Mouse (Mus musculus): ENCODE data around the gene Ctnnb1. TPM values are rescaled to one million over a fixed set of nuclear protein-coding genes. Genes with fewer than 3 reads are reported as not detected.

Ctnnb1 gene
- polyA plus RNA-seq (2014; fragmentation: Nextera tagmentation; extraction: Ambion mirVana) = 479 and 740 TPM in 2 replicates

- peaks cover 7% of the 10 kb centered on the region; the same call in 1 of the 2 replicates for H3K4me1 ChIP-seq (ENCODE audit: control insufficient read depth, insufficient read depth, low read length)
- no peaks in the 10 kb centered on the region for H3K36me3 ChIP-seq (ENCODE audit: control insufficient read depth, insufficient read depth, low read length)
- 90% methylated on average over 11 of the region's 11 CpGs for WGBS
- ATAC-seq (ENCODE audit: low FRiP score, low TSS enrichment) = no peak
- no peak within 1 kb of the TSS for H3K27ac ChIP-seq (ENCODE audit: low read depth, low read length)
- H3K27me3 ChIP-seq (ENCODE audit: control insufficient read depth, insufficient read depth, low read length) = no peaks in the 10 kb centered on the region
- no peaks in the 10 kb centered on the region for H3K9me3 ChIP-seq (ENCODE audit: control insufficient read depth, low read length)
- H3K4me3 ChIP-seq (ENCODE audit: low read length) = no peak within 1 kb of the TSS
- H3K9ac ChIP-seq (ENCODE audit: low read depth, low read length) = no peak within 1 kb of the TSS
- no peak within 1 kb of the TSS for H3K4me2 ChIP-seq (replicated peaks; ENCODE audit: low read depth, low read length)
Measured at GRCm38 (mm10) chr9:120929081-120929480, at the start of gene Ctnnb1. Gene Ctnnb1, plus strand, starts transcription at chr9:120929216.

- 32% methylated on average over 9 of the region's 9 CpGs for WGBS
- 0 out of 2 replicates have a peak, but pooled peaks have one; percentile 37 for ATAC-seq (ENCODE audit: low FRiP score, low TSS enrichment)
Measured at GRCm38 (mm10) chr9:120880286-120880685, 48.7 kb upstream of the Ctnnb1 start.

DNA sequence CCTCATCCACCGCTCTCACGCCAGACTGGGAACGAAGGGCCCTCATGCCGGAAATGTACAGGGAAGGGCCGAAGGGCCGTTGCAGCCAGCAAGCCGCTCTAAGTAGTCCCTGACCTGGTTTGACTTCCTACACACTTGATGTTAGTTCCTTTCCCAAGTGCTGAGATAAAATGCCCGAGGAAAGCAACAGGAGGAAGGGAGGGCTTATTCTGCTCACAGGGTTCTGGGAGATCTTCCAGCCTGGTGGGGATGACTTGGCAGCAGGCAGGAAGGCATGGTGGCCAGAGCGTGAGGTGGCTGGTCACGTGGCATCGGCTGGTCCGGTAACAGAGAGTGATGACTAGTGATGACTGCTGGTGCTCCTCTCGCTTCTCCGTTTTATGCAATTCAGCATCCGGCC, 47.9 kb upstream of the Ctnnb1 start:
- Histone ChIP-seq H3K9me3 (ENCODE audit: control insufficient read depth, low read length) (no peaks in the 10 kb centered on the region), H3K27ac (ENCODE audit: low read depth, low read length) (no peak overlapping the region), H3K4me2 (replicated peaks; ENCODE audit: low read depth, low read length) (no peak overlapping the region), H3K4me3 (ENCODE audit: low read length) (no peak overlapping the region), H3K27me3 (ENCODE audit: control insufficient read depth, insufficient read depth, low read length) (no peaks in the 10 kb centered on the region), H3K4me1 (ENCODE audit: control insufficient read depth, insufficient read depth, low read length) (peaks cover 9% of the 10 kb centered on the region; the same call in 1 of the 2 replicates), H3K9ac (ENCODE audit: low read depth, low read length) (no peak overlapping the region), H3K36me3 (ENCODE audit: control insufficient read depth, insufficient read depth, low read length) (no peaks in the 10 kb centered on the region)
- 89% methylated on average over 15 of the region's 15 CpGs for WGBS
- no peak for ATAC-seq (ENCODE audit: low FRiP score, low TSS enrichment)

More at GRCm38 (mm10) chr9:120880286-120880685, 48.7 kb upstream of the Ctnnb1 start:
- Histone ChIP-seq H3K27me3 (ENCODE audit: control insufficient read depth, insufficient read depth, low read length) (no peaks in the 10 kb centered on the region), H3K4me3 (ENCODE audit: low read length) (no peak overlapping the region), H3K9ac (ENCODE audit: low read depth, low read length) (no peak overlapping the region), H3K4me1 (ENCODE audit: control insufficient read depth, insufficient read depth, low read length) (peaks cover 9% of the 10 kb centered on the region; the same call in 1 of the 2 replicates), H3K27ac (ENCODE audit: low read depth, low read length) (no peak overlapping the region), H3K9me3 (ENCODE audit: control insufficient read depth, low read length) (no peaks in the 10 kb centered on the region), H3K4me2 (replicated peaks; ENCODE audit: low read depth, low read length) (no peak overlapping the region), H3K36me3 (ENCODE audit: control insufficient read depth, insufficient read depth, low read length) (no peaks in the 10 kb centered on the region)

DNA sequence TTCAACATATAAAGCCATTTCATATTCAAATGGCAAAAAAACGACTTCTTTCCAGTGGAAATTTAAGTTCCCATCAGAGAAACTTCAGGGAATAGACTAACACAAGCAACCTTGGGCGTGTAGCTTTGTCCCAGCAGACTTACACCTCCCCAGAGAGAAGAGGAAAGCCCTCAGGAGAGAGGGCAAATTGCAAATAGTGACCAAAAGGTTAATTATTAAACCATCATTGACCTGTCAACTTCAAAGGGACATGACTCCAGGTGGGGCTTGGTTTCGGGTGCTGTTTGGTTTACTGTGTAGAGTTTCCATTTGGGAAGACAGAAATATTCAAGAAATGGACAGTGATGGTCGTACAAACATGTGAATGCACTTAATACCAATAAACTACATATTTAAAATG, 47.2 kb upstream of the Ctnnb1 start:
- no peaks in the 10 kb centered on the region for H3K27me3 ChIP-seq (ENCODE audit: control insufficient read depth, insufficient read depth, low read length)
- 67% methylated on average over 4 of the region's 4 CpGs for WGBS
- H3K9ac ChIP-seq (ENCODE audit: low read depth, low read length) = no peak overlapping the region
- no peaks in the 10 kb centered on the region for H3K36me3 ChIP-seq (ENCODE audit: control insufficient read depth, insufficient read depth, low read length)
- H3K4me2 ChIP-seq (replicated peaks; ENCODE audit: low read depth, low read length) = no peak overlapping the region
- ATAC-seq (ENCODE audit: low FRiP score, low TSS enrichment) = no peak
- H3K27ac ChIP-seq (ENCODE audit: low read depth, low read length) = no peak overlapping the region
- no peaks in the 10 kb centered on the region for H3K9me3 ChIP-seq (ENCODE audit: control insufficient read depth, low read length)
- H3K4me1 ChIP-seq (ENCODE audit: control insufficient read depth, insufficient read depth, low read length) = peaks cover 9% of the 10 kb centered on the region; the same call in 1 of the 2 replicates
- no peak overlapping the region for H3K4me3 ChIP-seq (ENCODE audit: low read length)

- Histone ChIP-seq H3K4me3 (ENCODE audit: low read length) (no peak overlapping the region), H3K4me2 (replicated peaks; ENCODE audit: low read depth, low read length) (peak overlapping the region; percentile 10; the same call in 1 of the 2 replicates), H3K9ac (ENCODE audit: low read depth, low read length) (no peak overlapping the region), H3K27me3 (ENCODE audit: control insufficient read depth, insufficient read depth, low read length) (no peaks in the 10 kb centered on the region), H3K27ac (ENCODE audit: low read depth, low read length) (peak overlapping the region; percentile 63), H3K36me3 (ENCODE audit: control insufficient read depth, insufficient read depth, low read length) (no peaks in the 10 kb centered on the region), H3K9me3 (ENCODE audit: control insufficient read depth, low read length) (no peaks in the 10 kb centered on the region), H3K4me1 (ENCODE audit: control insufficient read depth, insufficient read depth, low read length) (peaks cover 9% of the 10 kb centered on the region; the same call in 1 of the 2 replicates)
- 22% methylated on average over 10 of the region's 10 CpGs for WGBS
- ATAC-seq (ENCODE audit: low FRiP score, low TSS enrichment) = peak; percentile 85
Measured at GRCm38 (mm10) chr9:120884726-120885125, 44.3 kb upstream of the Ctnnb1 start.

- Histone ChIP-seq H3K9me3 (ENCODE audit: control insufficient read depth, low read length) (no peaks in the 10 kb centered on the region), H3K27ac (ENCODE audit: low read depth, low read length) (no peak overlapping the region), H3K27me3 (ENCODE audit: control insufficient read depth, insufficient read depth, low read length) (no peaks in the 10 kb centered on the region), H3K4me1 (ENCODE audit: control insufficient read depth, insufficient read depth, low read length) (peaks cover 4% of the 10 kb centered on the region; the same call in 1 of the 2 replicates), H3K36me3 (ENCODE audit: control insufficient read depth, insufficient read depth, low read length) (no peaks in the 10 kb centered on the region), H3K4me2 (replicated peaks; ENCODE audit: low read depth, low read length) (no peak overlapping the region), H3K4me3 (ENCODE audit: low read length) (no peak overlapping the region), H3K9ac (ENCODE audit: low read depth, low read length) (no peak overlapping the region)
- no peak for ATAC-seq (ENCODE audit: low FRiP score, low TSS enrichment)
- WGBS = 84% methylated on average over 2 of the region's 2 CpGs
Measured at GRCm38 (mm10) chr9:120887631-120888030, 41.4 kb upstream of the Ctnnb1 start.

DNA sequence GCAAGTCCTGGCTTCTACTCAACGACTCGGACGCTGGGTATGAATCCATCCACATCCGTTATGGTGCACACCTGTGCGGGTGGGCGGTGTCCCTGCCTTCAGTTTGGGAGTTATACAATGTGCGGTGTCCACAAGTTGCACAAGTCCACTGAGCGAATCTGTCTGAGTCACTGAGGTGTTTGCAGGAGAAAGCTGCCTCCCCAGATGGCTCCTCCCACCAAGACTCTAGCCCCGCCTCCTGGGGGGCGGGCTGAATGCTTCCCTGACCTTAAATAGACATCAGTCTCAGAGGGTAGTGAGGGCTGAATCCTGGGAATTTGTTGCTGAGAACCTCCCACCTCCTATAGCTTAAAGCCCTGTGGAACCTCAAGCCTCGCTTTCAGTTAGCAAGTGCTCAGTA, 35.6 kb upstream of the Ctnnb1 start:
- H3K9ac ChIP-seq (ENCODE audit: low read depth, low read length) = peak overlapping the region; percentile 7; the same call in 1 of the 2 replicates
- no peak overlapping the region for H3K4me3 ChIP-seq (ENCODE audit: low read length)
- ATAC-seq (ENCODE audit: low FRiP score, low TSS enrichment) = peak; percentile 47
- H3K4me2 ChIP-seq (replicated peaks; ENCODE audit: low read depth, low read length) = peak overlapping the region; percentile 27; the same call in 1 of the 2 replicates
- no peaks in the 10 kb centered on the region for H3K27me3 ChIP-seq (ENCODE audit: control insufficient read depth, insufficient read depth, low read length)
- H3K4me1 ChIP-seq (ENCODE audit: control insufficient read depth, insufficient read depth, low read length) = peaks cover 17% of the 10 kb centered on the region
- 0 out of 2 replicates have a peak overlapping the region, but pooled peaks have one; percentile 78 for H3K27ac ChIP-seq (ENCODE audit: low read depth, low read length)
- 92% methylated on average over 11 of the region's 11 CpGs for WGBS
- H3K36me3 ChIP-seq (ENCODE audit: control insufficient read depth, insufficient read depth, low read length) = no peaks in the 10 kb centered on the region
- no peaks in the 10 kb centered on the region for H3K9me3 ChIP-seq (ENCODE audit: control insufficient read depth, low read length)

- H3K4me3 ChIP-seq (ENCODE audit: low read length) = no peak overlapping the region; the same call in 1 of the 2 replicates
- 5% methylated on average over 10 of the region's 10 CpGs for WGBS
Measured at GRCm38 (mm10) chr9:120893971-120894370, 35.0 kb upstream of the Ctnnb1 start.

GRCm38 (mm10) chr9:120894376-120894775, 34.6 kb upstream of the Ctnnb1 start:
- Histone ChIP-seq H3K27ac (ENCODE audit: low read depth, low read length) (peak overlapping the region; percentile 78; the same call in 1 of the 2 replicates), H3K4me3 (ENCODE audit: low read length) (no peak overlapping the region)
- WGBS = 73% methylated on average over 9 of the region's 9 CpGs

More at GRCm38 (mm10) chr9:120893971-120894370, 35.0 kb upstream of the Ctnnb1 start:
- ATAC-seq (ENCODE audit: low FRiP score, low TSS enrichment) = peak; percentile 47
- H3K9me3 ChIP-seq (ENCODE audit: control insufficient read depth, low read length) = no peaks in the 10 kb centered on the region
- H3K4me1 ChIP-seq (ENCODE audit: control insufficient read depth, insufficient read depth, low read length) = peaks cover 17% of the 10 kb centered on the region
- no peaks in the 10 kb centered on the region for H3K36me3 ChIP-seq (ENCODE audit: control insufficient read depth, insufficient read depth, low read length)
- H3K4me2 ChIP-seq (replicated peaks; ENCODE audit: low read depth, low read length) = peak overlapping the region; percentile 27
- no peaks in the 10 kb centered on the region for H3K27me3 ChIP-seq (ENCODE audit: control insufficient read depth, insufficient read depth, low read length)
- H3K9ac ChIP-seq (ENCODE audit: low read depth, low read length) = peak overlapping the region; percentile 7; the same call in 1 of the 2 replicates
- peak overlapping the region; percentile 78; the same call in 1 of the 2 replicates for H3K27ac ChIP-seq (ENCODE audit: low read depth, low read length)

More at GRCm38 (mm10) chr9:120894376-120894775, 34.6 kb upstream of the Ctnnb1 start:
- H3K9ac ChIP-seq (ENCODE audit: low read depth, low read length) = no peak overlapping the region; the same call in 1 of the 2 replicates
- no peaks in the 10 kb centered on the region for H3K9me3 ChIP-seq (ENCODE audit: control insufficient read depth, low read length)
- no peak for ATAC-seq (ENCODE audit: low FRiP score, low TSS enrichment)
- peaks cover 17% of the 10 kb centered on the region for H3K4me1 ChIP-seq (ENCODE audit: control insufficient read depth, insufficient read depth, low read length)
- no peaks in the 10 kb centered on the region for H3K36me3 ChIP-seq (ENCODE audit: control insufficient read depth, insufficient read depth, low read length)
- no peaks in the 10 kb centered on the region for H3K27me3 ChIP-seq (ENCODE audit: control insufficient read depth, insufficient read depth, low read length)
- peak overlapping the region; percentile 27; the same call in 1 of the 2 replicates for H3K4me2 ChIP-seq (replicated peaks; ENCODE audit: low read depth, low read length)
